Mouse (Mus musculus) neural tube, embryonic 13.5 days (tissue): ENCODE data around the gene Ube4a. TPM values are rescaled to one million over a fixed set of nuclear protein-coding genes. Genes with fewer than 3 reads are reported as not detected.

Experiments used
- ATAC-seq: fragments of 200-750 bp; cut with Nextera tagmentation; 2 replicates; pipeline ENCODE4 v1.8.0; 2017; ENCODE audit warnings: low read depth, mild to moderate bottlenecking, moderate TSS enrichment, moderate library complexity
- H3K27ac ChIP-seq: fragments of 300-500 bp; sonication (generic); replicated peaks from 2 replicates; pipeline ENCODE4 v1.5.1; 2015; ENCODE audit warnings: moderate library complexity, mild to moderate bottlenecking, inconsistent platforms
- H3K27me3 ChIP-seq: fragments of 300-500 bp; sonication (generic); 2 replicates; pipeline ENCODE4 v1.6.1; 2015; ENCODE audit warnings: mild to moderate bottlenecking, inconsistent platforms
- H3K36me3 ChIP-seq: fragments of 300-500 bp; sonication (generic); 2 replicates; pipeline ENCODE4 v1.6.1; 2015; ENCODE audit warnings: mild to moderate bottlenecking, inconsistent platforms
- H3K4me1 ChIP-seq: fragments of 300-500 bp; sonication (generic); replicated peaks from 2 replicates; pipeline ENCODE4 v1.6.1; 2015; ENCODE audit warnings: inconsistent platforms
- H3K4me2 ChIP-seq: fragments of 300-500 bp; sonication (generic); 2 replicates; pipeline ENCODE4 v1.6.1; 2015; ENCODE audit warnings: inconsistent platforms, mild to moderate bottlenecking, moderate library complexity
- H3K4me3 ChIP-seq: fragments of 300-500 bp; sonication (generic); 2 replicates; pipeline ENCODE4 v1.5.1; 2015; ENCODE audit warnings: mild to moderate bottlenecking, inconsistent platforms
- H3K9ac ChIP-seq: fragments of 300-500 bp; sonication (generic); 2 replicates; pipeline ENCODE4 v1.6.1; 2015; ENCODE audit warnings: moderate library complexity, mild to moderate bottlenecking, inconsistent platforms
- H3K9me3 ChIP-seq: fragments of 300-500 bp; sonication (generic); 2 replicates; pipeline ENCODE4 v1.6.1; 2016; ENCODE audit warnings: inconsistent platforms
- WGBS: fragments of 180-500 bp; shearing (Covaris S2); methylation state at CpG from one replicate; pipeline ENCODE4 v1.1.7; 2015; 5-methylcytosine and 5-hydroxymethylcytosine counted together
- polyA plus RNA-seq: library from polyadenylated mRNA; unstranded; fragments of >200 nt; fragmentation: Nextera tagmentation; extraction: Ambion mirVana; gene quantifications from 2 replicates; pipeline ENCODE4 v1.2.1, GENCODE M21; 2015

The Ube4a gene
- polyA plus RNA-seq, 1 experiment from 2014 or later, result 38.1 TPM

DNA sequence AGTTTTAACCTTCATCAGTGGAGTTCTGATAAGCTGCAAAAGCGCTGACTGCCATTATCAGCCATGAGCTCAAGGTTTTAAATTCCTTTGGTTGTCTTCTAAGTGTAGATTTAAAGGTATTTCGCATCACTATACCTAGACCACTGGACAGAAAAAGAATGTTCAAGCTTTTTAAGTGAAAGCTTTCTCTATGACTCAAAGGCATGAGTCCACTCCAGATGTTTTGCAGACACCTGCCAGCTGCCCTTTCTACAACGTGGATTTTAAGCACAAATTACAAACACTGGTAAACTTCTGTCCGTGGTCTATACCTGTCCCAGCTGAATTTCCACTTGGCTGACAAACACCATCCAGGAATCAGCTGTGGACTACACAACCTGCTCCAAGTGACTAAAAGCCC is 29.6 kb upstream of the Ube4a start:
- no peak overlapping the region for H3K4me2 ChIP-seq
- 79% methylated on average over 4 of the region's 4 CpGs for WGBS
- H3K36me3 ChIP-seq, result no peaks in the 10 kb centered on the region
- no peaks in the 10 kb centered on the region for H3K4me1 ChIP-seq
- no peak overlapping the region for H3K27ac ChIP-seq
- ATAC-seq, result no peak
- no peaks in the 10 kb centered on the region for H3K9me3 ChIP-seq
- no peak overlapping the region for H3K9ac ChIP-seq
- no peaks in the 10 kb centered on the region for H3K27me3 ChIP-seq
- H3K4me3 ChIP-seq, result no peak overlapping the region

DNA sequence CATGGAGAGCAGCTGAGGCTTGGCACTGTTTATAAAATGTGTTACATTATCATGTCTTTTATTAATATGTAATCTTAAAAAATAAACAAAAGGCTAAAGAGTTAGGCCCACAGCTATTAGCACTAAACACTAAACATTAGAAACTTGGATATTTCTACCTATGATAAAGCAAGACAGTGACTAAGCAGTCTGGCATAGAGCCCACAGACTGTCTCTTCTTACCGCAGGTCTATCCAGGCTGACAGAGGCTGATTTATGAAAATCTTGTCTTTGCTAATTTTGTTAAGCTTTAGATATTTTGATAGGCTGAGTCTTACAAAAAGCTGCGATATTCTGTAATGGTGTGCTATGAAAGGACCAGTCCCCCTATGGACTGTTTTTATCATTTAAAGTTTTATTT is 27.9 kb upstream of the Ube4a start:
- 89% methylated on average over 2 of the region's 2 CpGs for WGBS
- H3K27me3 ChIP-seq, result no peaks in the 10 kb centered on the region
- no peak for ATAC-seq
- H3K9me3 ChIP-seq, result no peaks in the 10 kb centered on the region
- no peak overlapping the region for H3K9ac ChIP-seq
- no peaks in the 10 kb centered on the region for H3K4me1 ChIP-seq
- no peak overlapping the region for H3K27ac ChIP-seq
- no peaks in the 10 kb centered on the region for H3K36me3 ChIP-seq
- H3K4me3 ChIP-seq, result no peak overlapping the region
- no peak overlapping the region for H3K4me2 ChIP-seq

DNA sequence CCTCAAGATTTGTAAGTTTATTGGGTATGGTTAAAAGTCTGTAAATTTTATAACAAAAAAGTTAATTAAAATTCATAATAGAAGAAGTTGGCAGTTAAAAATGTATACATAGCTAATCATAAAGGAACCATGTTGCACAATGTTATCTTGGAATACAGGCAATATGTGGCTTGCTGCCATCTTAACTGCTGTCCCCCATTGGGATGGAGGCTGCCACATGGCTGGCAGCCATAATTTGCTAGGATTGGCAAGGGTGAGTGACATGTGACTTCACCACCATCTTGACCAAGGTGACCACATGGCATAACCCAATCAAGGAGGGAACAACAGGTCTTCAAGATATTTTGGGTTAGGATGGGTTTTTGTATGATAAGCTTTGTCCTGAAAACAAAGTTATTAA is 26.9 kb upstream of the Ube4a start:
- no peaks in the 10 kb centered on the region for H3K36me3 ChIP-seq
- H3K9me3 ChIP-seq, result no peaks in the 10 kb centered on the region
- no peaks in the 10 kb centered on the region for H3K27me3 ChIP-seq
- no peak overlapping the region for H3K27ac ChIP-seq
- no peak overlapping the region for H3K4me2 ChIP-seq
- no peaks in the 10 kb centered on the region for H3K4me1 ChIP-seq
- H3K4me3 ChIP-seq, result no peak overlapping the region
- no peak for ATAC-seq
- H3K9ac ChIP-seq, result no peak overlapping the region

DNA sequence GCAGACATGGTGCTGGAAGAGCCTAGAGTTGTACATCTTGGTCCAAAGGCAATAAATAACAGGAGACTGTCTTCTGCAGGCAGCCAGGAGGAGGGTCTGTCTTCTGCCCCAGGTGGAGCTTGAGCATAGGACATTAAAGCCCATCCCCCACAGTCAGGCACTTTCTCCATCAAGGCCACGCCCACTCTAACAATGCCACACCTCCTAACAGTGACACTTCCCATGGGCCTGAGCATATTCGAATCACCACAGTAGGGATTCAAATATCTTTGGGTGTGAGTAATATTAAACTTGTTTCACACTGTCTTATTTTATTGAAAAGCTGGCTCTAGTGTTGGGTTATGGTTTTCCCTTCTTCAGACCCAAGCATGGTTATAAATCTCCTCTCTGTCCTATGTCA is 26.4 kb upstream of the Ube4a start:
- H3K9ac ChIP-seq, result no peak overlapping the region
- no peaks in the 10 kb centered on the region for H3K9me3 ChIP-seq
- H3K27me3 ChIP-seq, result no peaks in the 10 kb centered on the region
- H3K4me1 ChIP-seq, result no peaks in the 10 kb centered on the region
- H3K4me2 ChIP-seq, result no peak overlapping the region
- ATAC-seq, result no peak
- H3K27ac ChIP-seq, result no peak overlapping the region
- no peaks in the 10 kb centered on the region for H3K36me3 ChIP-seq
- WGBS, result 83% methylated on average over 2 of the region's 2 CpGs
- H3K4me3 ChIP-seq, result no peak overlapping the region

DNA sequence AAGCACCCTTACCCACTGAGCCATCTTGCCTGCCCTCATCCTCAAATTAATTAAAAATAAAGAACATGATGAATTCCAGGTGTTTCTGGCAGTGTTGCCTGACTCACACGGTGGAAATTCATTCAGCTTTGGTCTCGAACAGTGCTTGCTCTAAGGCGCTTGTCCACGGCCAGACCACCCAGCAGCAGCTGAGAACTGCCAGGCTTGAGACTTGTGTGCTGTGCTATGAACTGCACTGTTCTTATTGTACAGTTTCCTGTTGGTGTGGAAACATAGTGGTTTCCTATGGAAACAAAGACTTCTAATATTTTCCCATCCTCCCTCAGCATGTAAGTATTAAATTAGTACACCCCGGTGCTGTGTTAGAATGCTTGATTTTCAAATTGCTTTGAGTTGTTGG is 21.6 kb upstream of the Ube4a start:
- no peaks in the 10 kb centered on the region for H3K4me1 ChIP-seq
- H3K27me3 ChIP-seq, result no peaks in the 10 kb centered on the region
- no peaks in the 10 kb centered on the region for H3K36me3 ChIP-seq
- ATAC-seq, result no peak
- no peak overlapping the region for H3K4me3 ChIP-seq
- 78% methylated on average over 5 of the region's 5 CpGs for WGBS
- H3K9ac ChIP-seq, result no peak overlapping the region
- H3K9me3 ChIP-seq, result no peaks in the 10 kb centered on the region
- no peak overlapping the region for H3K4me2 ChIP-seq
- no peak overlapping the region for H3K27ac ChIP-seq

DNA sequence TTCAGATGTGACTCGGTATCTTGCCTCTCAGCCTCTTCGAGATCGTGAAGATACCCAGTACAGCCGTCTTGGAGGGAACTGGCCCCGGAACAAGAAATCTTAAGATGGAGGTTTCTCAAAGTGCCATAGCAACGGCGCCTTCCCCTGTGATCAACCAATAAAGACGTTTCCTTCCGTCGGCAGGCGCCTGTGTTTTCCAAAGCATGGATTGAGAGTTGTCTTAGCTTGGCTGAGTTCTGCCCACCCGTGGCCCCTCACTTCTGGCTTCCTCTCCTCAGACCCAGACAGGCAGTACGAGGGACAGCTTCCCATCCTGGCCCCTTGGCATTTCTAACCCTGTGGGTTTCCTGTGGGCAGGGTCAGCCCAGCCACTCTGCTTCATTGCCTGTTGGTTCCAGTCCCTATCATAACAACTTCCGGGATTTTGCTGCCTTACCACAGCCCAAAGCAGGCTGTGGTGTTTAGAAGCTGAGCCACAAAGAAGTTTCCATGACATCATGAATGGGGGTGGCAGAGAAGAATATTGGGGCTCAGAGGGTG is 20.9 kb upstream of the Ube4a start:
- Histone ChIP-seq H3K27ac (no peak overlapping the region), H3K9me3 (no peaks in the 10 kb centered on the region), H3K4me1 (no peaks in the 10 kb centered on the region), H3K36me3 (no peaks in the 10 kb centered on the region), H3K4me2 (no peak overlapping the region), H3K4me3 (no peak overlapping the region), H3K9ac (no peak overlapping the region), H3K27me3 (no peaks in the 10 kb centered on the region)
- 67% methylated on average over 14 of the region's 14 CpGs for WGBS
- no peak for ATAC-seq

DNA sequence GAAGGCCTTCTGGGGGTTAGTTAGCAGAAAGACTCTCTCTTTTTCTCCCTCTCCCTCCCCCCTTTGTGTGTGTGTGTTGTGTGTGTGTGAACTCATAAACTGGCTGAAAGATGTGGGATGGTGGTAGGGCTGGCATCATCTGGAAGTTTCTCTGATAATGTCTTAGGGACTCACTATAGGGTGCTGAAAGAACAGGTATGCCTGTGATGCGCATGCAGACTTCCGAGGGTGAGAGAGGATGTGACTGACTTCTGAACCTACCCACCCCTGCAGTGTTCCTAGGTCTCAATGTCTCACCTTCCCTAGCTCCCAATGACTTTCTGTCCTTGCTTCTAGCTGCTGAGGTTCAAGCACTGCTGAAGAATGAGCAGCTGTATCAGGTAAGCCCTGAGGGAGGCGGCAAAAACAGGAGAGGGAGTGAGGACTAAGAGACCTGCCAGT is 20.3 kb upstream of the Ube4a start:
- H3K9me3 ChIP-seq, result no peaks in the 10 kb centered on the region
- no peak overlapping the region for H3K4me2 ChIP-seq
- H3K4me1 ChIP-seq, result no peaks in the 10 kb centered on the region
- no peaks in the 10 kb centered on the region for H3K36me3 ChIP-seq
- H3K9ac ChIP-seq, result no peak overlapping the region
- ATAC-seq, result no peak
- no peak overlapping the region for H3K4me3 ChIP-seq
- no peaks in the 10 kb centered on the region for H3K27me3 ChIP-seq
- 83% methylated on average over 3 of the region's 3 CpGs for WGBS
- no peak overlapping the region for H3K27ac ChIP-seq

DNA sequence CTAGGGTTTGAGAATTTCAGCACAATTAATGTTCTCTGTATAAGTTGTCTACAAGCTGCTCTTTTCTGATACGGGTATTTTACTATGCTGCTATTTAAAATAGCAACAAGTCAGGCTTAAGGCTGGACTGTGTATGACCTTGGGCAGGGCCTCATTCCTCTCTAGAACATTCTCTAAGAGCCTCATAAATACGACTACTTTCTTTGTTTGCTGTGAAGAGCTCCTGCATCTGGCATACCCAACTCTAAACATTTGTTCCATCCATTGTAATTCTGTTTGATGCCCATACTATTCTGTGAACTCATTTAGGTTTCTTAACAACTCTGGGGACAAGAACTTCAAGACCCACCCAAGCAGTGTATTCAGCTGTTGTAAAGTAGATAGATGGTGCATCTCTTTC is 17.6 kb upstream of the Ube4a start:
- 83% methylated on average over 2 of the region's 2 CpGs for WGBS
- Histone ChIP-seq H3K27me3 (no peaks in the 10 kb centered on the region), H3K4me2 (no peak overlapping the region), H3K27ac (no peak overlapping the region), H3K9ac (no peak overlapping the region), H3K36me3 (no peaks in the 10 kb centered on the region), H3K9me3 (no peaks in the 10 kb centered on the region), H3K4me3 (no peak overlapping the region), H3K4me1 (no peaks in the 10 kb centered on the region)
- ATAC-seq, result no peak

DNA sequence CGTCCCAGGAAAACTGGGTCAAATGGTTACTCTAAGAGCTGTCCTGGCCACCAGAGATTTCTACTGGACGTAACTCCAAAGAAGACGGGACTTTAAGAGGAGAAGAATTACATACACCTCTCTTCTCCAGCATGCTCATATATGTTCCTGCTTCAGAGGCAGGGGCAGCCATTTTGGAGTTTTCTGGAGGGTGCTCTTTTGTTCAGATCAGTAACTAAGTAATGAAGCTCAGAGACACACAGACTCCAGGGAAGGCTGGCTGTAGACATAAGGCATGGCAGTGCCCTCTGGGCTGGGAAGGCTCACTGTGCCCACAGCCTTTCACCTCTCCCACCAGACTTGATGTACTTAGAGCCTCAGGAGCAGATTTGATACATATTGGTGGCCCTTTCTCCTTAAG is 17.1 kb upstream of the Ube4a start:
- WGBS, result 89% methylated on average over 3 of the region's 3 CpGs

DNA sequence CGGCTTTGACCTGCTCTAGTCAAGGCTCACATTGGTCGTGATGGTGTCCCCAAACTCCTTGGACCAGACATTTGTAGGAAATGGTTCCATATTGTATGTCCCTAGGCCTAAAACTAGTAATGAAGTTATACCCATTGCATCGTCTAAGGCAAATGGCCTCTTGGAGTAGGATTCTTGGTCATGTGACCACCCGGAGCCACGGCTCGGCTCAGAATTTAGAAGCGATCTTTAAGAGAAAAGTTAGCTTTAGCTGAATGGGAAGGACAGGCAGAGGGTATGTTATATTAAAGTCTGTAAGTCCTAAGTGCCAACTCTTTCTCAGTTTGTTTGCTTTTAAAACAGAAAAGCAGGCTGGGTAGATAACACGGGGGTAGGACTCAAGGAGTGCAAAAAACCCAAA is 16.7 kb upstream of the Ube4a start:
- Histone ChIP-seq H3K36me3 (no peaks in the 10 kb centered on the region), H3K4me1 (no peaks in the 10 kb centered on the region), H3K9ac (no peak overlapping the region), H3K4me2 (no peak overlapping the region), H3K4me3 (no peak overlapping the region), H3K27me3 (no peaks in the 10 kb centered on the region), H3K27ac (no peak overlapping the region), H3K9me3 (no peaks in the 10 kb centered on the region)
- 91% methylated on average over 8 of the region's 8 CpGs for WGBS
- no peak for ATAC-seq

More for the DNA sequence above, 17.1 kb upstream of the Ube4a start:
- no peak overlapping the region for H3K27ac ChIP-seq
- no peak overlapping the region for H3K9ac ChIP-seq
- no peaks in the 10 kb centered on the region for H3K4me1 ChIP-seq
- no peak overlapping the region for H3K4me3 ChIP-seq
- no peak overlapping the region for H3K4me2 ChIP-seq
- H3K9me3 ChIP-seq, result no peaks in the 10 kb centered on the region
- no peaks in the 10 kb centered on the region for H3K27me3 ChIP-seq
- H3K36me3 ChIP-seq, result no peaks in the 10 kb centered on the region
- ATAC-seq, result no peak

DNA sequence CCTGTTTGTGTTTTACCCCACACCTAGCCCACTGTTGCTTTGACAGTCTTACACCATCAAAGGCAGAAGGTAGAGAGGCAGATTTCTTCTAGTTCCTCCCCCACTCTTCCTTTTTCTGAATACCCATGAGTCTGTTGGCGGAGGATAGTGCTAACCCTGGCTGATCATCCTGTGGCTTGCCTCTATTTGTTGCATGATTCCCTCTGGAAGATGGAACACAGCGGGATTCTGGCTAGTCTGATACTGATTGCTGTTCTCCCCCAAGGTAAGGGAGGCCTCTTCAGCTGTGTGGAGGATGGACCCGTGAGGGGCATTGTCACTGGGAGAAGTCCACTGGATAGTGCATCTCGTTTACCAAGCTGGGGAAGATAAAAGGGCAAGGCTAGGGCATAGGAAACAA is 16.3 kb upstream of the Ube4a start, which contains the start of gene Cd3d:
TSS of gene Cd3d (plus strand) at position 111 of the 400 bp plus-strand sequence.
- Histone ChIP-seq H3K9ac (no peak within 1 kb of the TSS), H3K4me2 (no peak within 1 kb of the TSS), H3K36me3 (no peaks in the 10 kb centered on the region), H3K27ac (no peak within 1 kb of the TSS), H3K27me3 (no peaks in the 10 kb centered on the region), H3K4me3 (no peak within 1 kb of the TSS), H3K4me1 (no peaks in the 10 kb centered on the region), H3K9me3 (no peaks in the 10 kb centered on the region)
- no peak for ATAC-seq
- WGBS, result 80% methylated on average over 4 of the region's 4 CpGs

DNA sequence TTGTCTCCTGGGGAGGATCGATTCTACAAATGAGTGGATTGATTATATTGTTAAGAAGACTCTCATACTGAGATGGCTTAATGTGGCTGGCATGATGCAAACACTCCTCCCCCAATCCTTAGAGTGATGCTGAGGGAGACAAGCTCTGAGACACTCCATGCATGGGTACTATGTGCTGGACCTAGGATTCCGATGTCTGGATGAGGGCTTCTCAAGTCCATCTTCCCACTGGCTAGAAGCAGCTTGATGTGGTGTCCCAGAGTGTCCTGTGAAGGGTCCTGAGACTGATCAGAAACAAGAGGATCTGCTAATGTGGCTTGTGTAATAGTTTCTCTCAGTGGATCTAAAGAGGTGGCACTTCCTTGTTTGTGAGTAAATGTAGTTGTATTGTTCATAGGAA is 15.7 kb upstream of the Ube4a start:
- no peak for ATAC-seq
- Histone ChIP-seq H3K4me2 (no peak overlapping the region), H3K36me3 (no peaks in the 10 kb centered on the region), H3K27ac (no peak overlapping the region), H3K4me3 (no peak overlapping the region), H3K9ac (no peak overlapping the region), H3K27me3 (no peaks in the 10 kb centered on the region), H3K4me1 (no peaks in the 10 kb centered on the region), H3K9me3 (no peaks in the 10 kb centered on the region)
- WGBS, result 87% methylated on average over 2 of the region's 2 CpGs

DNA sequence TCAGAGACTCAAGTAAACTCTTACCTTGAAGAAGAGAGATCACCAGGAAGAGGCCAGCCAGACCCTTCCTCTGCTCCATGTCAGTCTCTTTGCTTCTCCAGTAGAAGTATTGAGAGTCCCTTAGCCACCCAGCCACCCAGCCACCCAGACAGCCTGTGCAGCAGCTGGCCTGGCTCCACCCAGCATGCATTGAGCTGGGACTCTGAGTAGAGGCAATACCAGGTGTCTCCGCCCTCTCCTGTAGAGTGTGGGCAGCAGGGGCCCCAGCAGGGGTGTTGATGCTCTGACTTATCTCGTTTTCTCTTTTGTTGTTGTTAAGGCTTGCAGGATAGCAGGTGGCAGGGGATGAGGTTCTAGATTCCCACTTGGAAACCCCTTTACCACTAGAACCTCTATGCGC is 14.8 kb upstream of the Ube4a start, which contains the start of gene Cd3g:
TSS of gene Cd3g (minus strand) at position 190 of the 400 bp plus-strand sequence.
- Histone ChIP-seq H3K27me3 (no peaks in the 10 kb centered on the region), H3K27ac (no peak within 1 kb of the TSS), H3K36me3 (no peaks in the 10 kb centered on the region), H3K9ac (no peak within 1 kb of the TSS), H3K4me3 (no peak within 1 kb of the TSS), H3K4me2 (no peak within 1 kb of the TSS), H3K9me3 (no peaks in the 10 kb centered on the region), H3K4me1 (no peaks in the 10 kb centered on the region)
- ATAC-seq, result no peak
- 69% methylated on average over 3 of the region's 3 CpGs for WGBS
